Mouse (Mus musculus) liver, embryonic 14.5 days (tissue): Measurements from ENCODE around the gene Dtx3. TPM values are rescaled to one million over a fixed set of nuclear protein-coding genes. Genes with fewer than 3 reads are reported as not detected.

Source experiments
- ATAC-seq: fragments of 200-750 bp; cut with Nextera tagmentation; 2 replicates; pipeline ENCODE4 v1.8.0; 2017; ENCODE audit warnings: moderate number of reproducible peaks, mild to moderate bottlenecking, moderate library complexity; ENCODE audit not compliant: insufficient read depth
- DNase-seq, 3 experiments: peaks; one replicate each; pipeline ENCODE4 v3.0.0-alpha.2; 2012 to 2013; ENCODE audit warnings: low read depth in 3 of 3, low spot score in 3 of 3
- H3K27ac ChIP-seq: fragments of 300-500 bp; sonication (generic); 2 replicates; pipeline ENCODE4 v1.5.1; 2014; ENCODE audit warnings: moderate library complexity, mild to moderate bottlenecking, control low read depth, inconsistent platforms
- H3K27me3 ChIP-seq: fragments of 300-500 bp; sonication (generic); 2 replicates; pipeline ENCODE4 v1.6.1; 2014; ENCODE audit warnings: mild to moderate bottlenecking, low read length, moderate library complexity; ENCODE audit not compliant: control insufficient read depth, insufficient read depth
- H3K36me3 ChIP-seq: fragments of 300-500 bp; sonication (generic); replicated peaks from 2 replicates; pipeline ENCODE4 v1.6.1; 2014; ENCODE audit warnings: low read depth; ENCODE audit not compliant: control insufficient read depth, insufficient read depth
- H3K4me1 ChIP-seq, 2 experiments: fragments of 200-500 bp in 1 of 2; fragments of 300-500 bp in 1 of 2; sonication (generic) in 1 of 2; replicated peaks; 2 replicates each; pipeline ENCODE4 v1.6.1; 2012 to 2014; ENCODE audit warnings: antibody characterized with exemption in 1 of 2, inconsistent platforms in 1 of 2, low read length in 1 of 2; ENCODE audit not compliant: control insufficient read depth in 2 of 2, insufficient read depth in 2 of 2
- H3K4me2 ChIP-seq: fragments of 300-500 bp; sonication (generic); 2 replicates; pipeline ENCODE4 v1.6.1; 2014; ENCODE audit warnings: low read depth, mild to moderate bottlenecking, control low read depth, moderate library complexity
- H3K4me3 ChIP-seq, 2 experiments: fragments of 200-500 bp in 1 of 2; fragments of 300-500 bp in 1 of 2; sonication (generic) in 1 of 2; 2 replicates each; pipeline ENCODE4 v1.5.1; 2012 to 2014; ENCODE audit warnings: low read depth in 2 of 2, low read length in 2 of 2, mild to moderate bottlenecking in 2 of 2, control low read depth in 1 of 2, inconsistent platforms in 1 of 2, moderate library complexity in 1 of 2; ENCODE audit not compliant: insufficient read depth in 1 of 2
- H3K9ac ChIP-seq: fragments of 300-500 bp; sonication (generic); replicated peaks from 2 replicates; pipeline ENCODE4 v1.6.1; 2014; ENCODE audit warnings: mild to moderate bottlenecking, control low read depth, moderate library complexity
- H3K9me3 ChIP-seq: fragments of 300-500 bp; sonication (generic); 2 replicates; pipeline ENCODE4 v1.6.1; 2016; ENCODE audit warnings: low read length, mixed read lengths; ENCODE audit not compliant: control insufficient read depth
- CTCF ChIP-seq: IDR thresholded peaks from 2 replicates; pipeline ENCODE4 v1.5.1; 2016; ENCODE audit warnings: antibody characterized with exemption, low read depth, control low read depth
- EP300 ChIP-seq: IDR thresholded peaks from 2 replicates; pipeline ENCODE4 v1.6.1; 2016; ENCODE audit warnings: antibody characterized with exemption, low read depth
- WGBS: fragments of 180-500 bp; shearing (Covaris S2); extraction: QIAGEN DNeasy Blood & Tissue Kit; methylation state at CpG from one replicate; pipeline ENCODE4 v1.1.7; 2014; ENCODE audit not compliant: insufficient replicate concordance; 5-methylcytosine and 5-hydroxymethylcytosine counted together
- polyA plus RNA-seq, 2 experiments: library from polyadenylated mRNA; depleted of rRNA in 1 of 2; stranded (reverse) in 1 of 2; unstranded in 1 of 2; fragments of >200 nt; fragmentation: Nextera tagmentation in 1 of 2; extraction: Ambion mirVana in 1 of 2; gene quantifications; 2 replicates each; pipeline versions ENCODE4 v1.2.1 to v1.2.3; 2012 to 2014

Dtx3 gene
- polyA plus RNA-seq, 2 experiments: 11.2 to 35.9 TPM

DNA sequence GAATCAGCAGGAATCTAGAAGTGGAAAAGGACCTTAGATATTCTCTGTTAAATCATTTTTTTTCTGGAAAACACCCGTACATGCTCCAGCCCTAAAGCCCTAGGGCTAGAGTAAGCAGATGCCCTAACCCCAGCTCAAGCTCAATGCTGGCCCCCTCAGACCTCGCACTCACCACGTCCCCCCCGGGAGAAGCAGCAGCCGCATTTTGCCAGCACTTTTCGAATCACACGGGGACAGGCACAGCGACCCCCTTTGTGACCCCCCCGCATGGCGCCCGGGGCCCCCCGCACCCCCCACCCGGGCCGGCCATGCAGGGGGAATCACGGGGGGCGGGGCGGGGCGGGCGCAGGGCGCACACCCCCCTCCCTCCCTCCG, 7.5 kb downstream of the Dtx3 start:
- Histone ChIP-seq H3K27ac (no peak overlapping the region), H3K27me3 (no peaks in the 10 kb centered on the region), H3K4me3 (peak overlapping the region; percentile 63 to 74), H3K4me2 (peak overlapping the region; percentile 100), H3K9ac (peak overlapping the region; percentile 82), H3K9me3 (no peaks in the 10 kb centered on the region), H3K36me3 (no peaks in the 10 kb centered on the region), H3K4me1 (peaks cover 32 to 34% of the 10 kb centered on the region in 2 experiments)
- DNase-seq (no peak), ATAC-seq (no peak)
- 2% methylated on average over 19 of the region's 21 CpGs for WGBS
- TF ChIP-seq EP300: no peak
- TF ChIP-seq CTCF: no peak

DNA sequence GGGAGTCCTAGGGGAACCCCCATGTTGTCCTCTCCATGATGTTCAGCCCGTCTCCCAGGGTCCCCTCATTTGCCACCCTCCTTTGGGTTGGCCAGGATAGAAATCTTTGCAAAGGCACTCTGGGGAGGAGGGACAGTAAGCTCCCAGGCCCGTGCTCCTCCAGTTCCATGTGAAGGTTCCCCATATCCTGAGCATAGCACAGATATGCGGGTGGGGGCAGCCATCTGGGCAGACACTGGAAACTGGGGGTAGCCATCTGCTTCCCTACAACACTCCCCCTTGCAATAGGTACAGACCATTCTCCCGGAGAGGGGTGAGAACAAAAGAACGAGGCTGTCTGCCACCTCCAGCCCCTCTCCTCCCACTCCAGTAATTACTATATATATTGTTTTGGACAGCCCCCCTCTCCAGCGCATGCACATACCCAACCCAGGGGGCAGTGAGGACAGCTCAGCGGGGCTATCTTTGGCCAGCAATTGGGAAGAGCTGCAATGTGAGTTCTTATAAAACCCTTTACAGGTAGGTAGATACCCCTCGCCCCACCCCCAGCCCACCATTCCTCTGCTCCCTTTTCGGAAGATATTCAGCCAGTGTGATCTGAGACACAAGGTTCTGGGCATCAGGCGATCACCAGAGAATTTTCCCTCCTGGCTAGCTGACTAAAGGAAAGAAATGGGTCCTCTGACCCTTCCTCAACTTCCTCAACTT, 8.0 kb downstream of the Dtx3 start:
- DNase-seq: no peak
- Histone ChIP-seq H3K4me2 (peak overlapping the region; percentile 100), H3K36me3 (no peaks in the 10 kb centered on the region), H3K9me3 (no peaks in the 10 kb centered on the region), H3K27ac (no peak overlapping the region), H3K4me1 (peaks cover 32 to 34% of the 10 kb centered on the region in 2 experiments), H3K9ac (no peak overlapping the region), H3K4me3 (no peak overlapping the region), H3K27me3 (no peaks in the 10 kb centered on the region)
- TF ChIP-seq EP300 (no peak), CTCF (no peak)
- whole genome bisulfite sequencing: 62% methylated on average over 10 of the region's 10 CpGs
- ATAC-seq: no peak

- Histone ChIP-seq H3K27ac (no peak overlapping the region), H3K4me1 (peaks cover 23 to 29% of the 10 kb centered on the region in 2 experiments)
- WGBS: 69% methylated on average over 1 of the region's 1 CpGs
Observed at GRCm38 (mm10) chr10:127186451-127186850, 9.1 kb downstream of the Dtx3 start.

DNA sequence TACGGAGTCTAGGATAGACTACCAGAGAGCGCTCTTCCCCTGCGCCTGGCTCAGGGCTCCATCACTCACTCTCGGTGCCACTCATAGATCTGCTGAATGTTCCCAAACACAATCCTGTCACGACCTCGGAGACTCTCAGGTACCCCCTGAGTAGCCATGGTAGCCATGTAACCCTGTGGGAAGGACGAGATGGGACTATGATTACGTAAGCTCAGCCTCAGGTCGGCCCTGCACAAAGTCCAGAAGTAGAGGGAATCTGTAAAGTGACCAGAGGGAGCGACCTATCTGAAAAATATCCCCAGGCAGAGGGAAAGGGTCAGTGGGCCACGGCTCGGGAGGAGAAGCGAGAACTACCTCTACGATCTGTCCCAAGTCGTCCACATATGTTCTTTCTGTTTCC, 10.0 kb downstream of the Dtx3 start:
- H3K27me3 ChIP-seq: peaks cover 8% of the 10 kb centered on the region
- H3K27ac ChIP-seq: no peak overlapping the region
- no peak overlapping the region for H3K4me2 ChIP-seq
- H3K4me1 ChIP-seq: peaks cover 17 to 20% of the 10 kb centered on the region in 2 experiments
- H3K36me3 ChIP-seq: no peaks in the 10 kb centered on the region
- DNase-seq (no peak), ATAC-seq (no peak)
- H3K4me3 ChIP-seq: no peak overlapping the region
- 74% methylated on average over 15 of the region's 15 CpGs for WGBS
- no peak overlapping the region for H3K9ac ChIP-seq
- TF ChIP-seq CTCF: no peak
- no peak for TF ChIP-seq EP300
- H3K9me3 ChIP-seq: no peaks in the 10 kb centered on the region

More at GRCm38 (mm10) chr10:127186451-127186850, 9.1 kb downstream of the Dtx3 start:
- no peaks in the 10 kb centered on the region for H3K9me3 ChIP-seq
- H3K36me3 ChIP-seq: no peaks in the 10 kb centered on the region
- no peak overlapping the region for H3K9ac ChIP-seq
- no peak for DNase-seq
- H3K27me3 ChIP-seq: no peaks in the 10 kb centered on the region
- no peak overlapping the region for H3K4me3 ChIP-seq
- no peak overlapping the region for H3K4me2 ChIP-seq
- TF ChIP-seq EP300: no peak
- TF ChIP-seq CTCF: peak; percentile 80
- no peak for ATAC-seq

- TF ChIP-seq CTCF (no peak), EP300 (no peak)
- Histone ChIP-seq H3K4me3 (no peak overlapping the region), H3K36me3 (no peaks in the 10 kb centered on the region), H3K9me3 (no peaks in the 10 kb centered on the region), H3K27me3 (peaks cover 12% of the 10 kb centered on the region), H3K27ac (no peak overlapping the region), H3K4me2 (no peak overlapping the region), H3K9ac (no peak overlapping the region), H3K4me1 (peaks cover 13 to 16% of the 10 kb centered on the region in 2 experiments)
- no peak for DNase-seq
- 67% methylated on average over 9 of the region's 9 CpGs for WGBS
- no peak for ATAC-seq
Observed at GRCm38 (mm10) chr10:127185101-127185500, 10.4 kb downstream of the Dtx3 start.
